Mouse (Mus musculus) layer of hippocampus, postnatal 36 days (tissue): ENCODE measurements around the gene Lyg2. TPM values are rescaled to one million over a fixed set of nuclear protein-coding genes. Genes with fewer than 3 reads are reported as not detected.

ENCODE experiments used
- DNase-seq, 2 experiments: peaks; one replicate each; pipeline ENCODE4 v3.0.0; 2022
- total RNA-seq, 2 experiments: library from RNA; stranded (reverse); gene quantifications; 2 replicates each; pipeline ENCODE4 v1.2.3; 2021

Gene Lyg2
- total RNA-seq, 2 experiments from 2014 or later = not detected

- DNase-seq = no peak
These were observed 38.4 kb downstream of the Lyg2 start for GRCm38 (mm10) chr1:37877736-37878460.

- no peak for DNase-seq
These were observed 43.1 kb downstream of the Lyg2 start for GRCm38 (mm10) chr1:37873157-37873556.

GRCm38 (mm10) chr1:37872131-37873067 lies 43.9 kb downstream of the Lyg2 start:
- peak; percentile 76 to 77 for DNase-seq

GRCm38 (mm10) chr1:37871704-37872103 lies 44.6 kb downstream of the Lyg2 start, which contains the start of gene Lipt1:
Gene Lipt1, plus strand, starts transcription at chr1:37871738.
- peak in 1 of 2 experiments; percentile 20 for DNase-seq

- no peak for DNase-seq
These were observed 46.9 kb downstream of the Lyg2 start for GRCm38 (mm10) chr1:37869362-37869761.

- DNase-seq = no peak
These were observed 47.7 kb downstream of the Lyg2 start for GRCm38 (mm10) chr1:37868640-37869039.

- DNase-seq = no peak
These were observed 48.5 kb downstream of the Lyg2 start for GRCm38 (mm10) chr1:37867684-37868322.

GRCm38 (mm10) chr1:37867056-37867455 lies 49.2 kb downstream of the Lyg2 start:
- no peak for DNase-seq

GRCm38 (mm10) chr1:37866286-37866685 lies 50.0 kb downstream of the Lyg2 start, which contains the start of gene Tsga10:
Gene Tsga10, minus strand, starts transcription at chr1:37866429.
- no peak for DNase-seq

GRCm38 (mm10) chr1:37865401-37866215 lies 50.7 kb downstream of the Lyg2 start:
- DNase-seq = no peak

- DNase-seq = peak; percentile 99 to 100
These were observed 51.5 kb downstream of the Lyg2 start for GRCm38 (mm10) chr1:37864511-37865400.

Other genes with a start within 250 kb of the Lyg2 start
- gene 2010300C02Rik, start 196.4 kb downstream of the Lyg2 start, total RNA-seq = 100 to 1,000 TPM; 362 to 390 TPM
- gene Tsga10, start 50.1 kb downstream of the Lyg2 start, total RNA-seq = 10 to 100 TPM; 29.5 to 33.9 TPM
- 1 to 10 TPM; 7.5 to 7.7 TPM for gene Lipt1, start 44.8 kb downstream of the Lyg2 start, total RNA-seq
- 10 to 100 TPM; 11.9 to 13.9 TPM for gene Mitd1, start 26.1 kb downstream of the Lyg2 start, total RNA-seq
- 100 to 1,000 TPM; 137 to 150 TPM for gene Mrpl30, start 26.0 kb downstream of the Lyg2 start, total RNA-seq
- gene Lyg1, start 41.3 kb upstream of the Lyg2 start, total RNA-seq = not detected
- 10 to 100 TPM; 52.3 to 53.9 TPM for gene Txndc9, start 81.4 kb upstream of the Lyg2 start, total RNA-seq
- 10 to 100 TPM; 43.9 to 44.0 TPM for gene Eif5b, start 81.5 kb upstream of the Lyg2 start, total RNA-seq
- gene Rev1, start 213.3 kb upstream of the Lyg2 start, total RNA-seq = 10 to 100 TPM; 38.7 to 45.0 TPM